Mouse (Mus musculus) G1E-ER4 (cell line): ENCODE results near the gene Ndufa8. TPM values are rescaled to one million over a fixed set of nuclear protein-coding genes. Genes with fewer than 3 reads are reported as not detected.

ENCODE experiments used
- GATA1 ChIP-seq: IDR thresholded peaks from one replicate; pipeline ENCODE4 v1.8.0; 2012; ENCODE audit warnings: low read length, inconsistent platforms
- polyA plus RNA-seq: library from polyadenylated mRNA; stranded (reverse); fragments of >175 nt; gene quantifications from 2 replicates; pipeline ENCODE4 v1.2.3, GENCODE M21; 2012

Gene Ndufa8
- polyA plus RNA-seq = 71.8 and 79.4 TPM in 2 replicates

DNA sequence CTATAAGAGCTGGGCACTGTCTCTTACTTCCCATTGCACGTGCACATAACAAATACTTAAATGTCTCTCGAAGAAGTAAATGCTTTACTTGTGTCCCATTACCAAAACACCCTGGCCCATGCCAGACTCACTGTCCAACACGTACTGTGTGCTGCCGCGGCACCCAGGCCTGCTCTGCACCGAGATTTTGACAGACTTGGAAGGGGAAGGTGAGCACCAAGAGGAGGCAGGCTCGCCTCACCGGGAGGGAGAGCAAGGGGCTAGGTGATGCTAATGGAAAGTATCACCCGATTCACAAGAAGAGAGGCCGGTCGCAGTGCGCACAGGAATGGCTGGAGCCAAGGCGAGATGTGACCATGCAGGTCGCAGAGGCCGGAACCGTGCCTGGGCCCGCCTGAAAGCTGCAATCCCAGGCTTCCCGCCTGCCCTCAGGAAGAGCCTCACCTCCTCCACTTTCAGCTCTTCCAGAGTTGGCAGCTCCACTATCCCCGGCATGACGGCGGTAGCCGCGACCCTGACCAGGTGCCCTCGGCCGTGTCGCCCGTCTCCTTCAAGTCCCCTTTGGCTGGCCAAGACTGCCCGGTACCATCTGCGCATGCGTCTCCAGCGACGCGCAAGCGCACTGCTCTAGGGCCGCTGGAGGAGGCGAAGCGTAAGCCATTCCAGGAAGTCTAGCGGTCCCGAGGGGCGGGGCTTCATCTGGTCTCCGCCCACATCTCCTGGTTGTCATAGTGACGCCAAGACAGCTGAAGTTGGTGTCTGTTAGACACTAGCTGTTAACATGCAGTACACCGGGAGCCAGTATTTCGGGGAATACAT lies at the start of gene Ndufa8, which contains the start of gene Morn5:
Ndufa8 (minus strand) TSS at position 659 of the 819 bp plus-strand sequence.
Morn5 (plus strand) TSS at position 711 of the 819 bp plus-strand sequence.
- TF ChIP-seq GATA1 = no peak

GRCm38 (mm10) chr2:36098021-36098420 lies 48.8 kb upstream of the Ndufa8 start:
- no peak for TF ChIP-seq GATA1

- TF ChIP-seq GATA1 = no peak
Observed at GRCm38 (mm10) chr2:36097129-36097815, 48.1 kb upstream of the Ndufa8 start.

DNA sequence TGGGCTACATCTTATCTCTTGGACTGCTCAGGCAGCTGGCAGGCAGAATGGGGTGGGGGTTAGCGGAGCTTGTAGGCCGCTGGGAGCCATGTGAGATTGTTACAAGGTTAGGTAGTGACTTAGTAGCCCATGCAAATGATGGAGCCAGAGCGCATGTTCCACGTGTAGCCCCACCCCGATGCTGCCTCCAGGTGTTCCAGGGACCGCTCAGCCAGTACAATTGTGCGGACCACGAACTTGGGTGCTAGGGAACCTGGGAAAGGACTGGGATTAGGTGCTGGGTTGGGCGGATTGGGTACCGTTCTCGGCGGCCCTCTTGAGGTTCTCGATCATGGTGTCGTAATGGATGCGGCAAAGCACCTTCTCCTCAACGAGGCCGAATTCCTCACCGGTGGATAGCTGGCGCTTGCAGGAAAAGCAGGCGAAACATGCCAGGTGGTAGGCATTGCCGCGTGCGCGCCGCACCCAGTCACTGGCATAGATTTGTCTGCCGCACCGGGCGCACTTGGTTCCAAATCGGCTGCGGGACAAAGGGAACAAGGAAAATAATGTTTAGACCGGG lies 44.8 kb upstream of the Ndufa8 start:
- no peak for TF ChIP-seq GATA1

DNA sequence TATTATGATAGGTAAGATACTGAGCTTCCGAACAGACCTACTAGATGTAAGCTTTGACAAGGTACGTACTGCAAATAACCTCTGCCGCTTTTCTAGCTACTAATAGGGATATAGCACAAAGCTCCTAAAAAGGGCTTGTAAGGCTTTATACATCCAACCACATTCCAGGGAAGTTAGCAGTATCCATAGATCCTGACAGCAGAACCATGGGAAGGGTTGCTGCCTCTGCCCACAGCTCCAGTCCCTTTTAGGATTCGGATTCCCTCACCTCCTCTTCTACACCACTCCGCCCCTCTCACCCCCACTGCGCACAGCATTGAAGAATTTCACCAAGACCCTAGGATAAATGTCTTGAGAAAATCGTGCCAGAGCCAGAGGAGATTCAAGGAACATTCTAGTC lies 44.1 kb upstream of the Ndufa8 start:
- no peak for TF ChIP-seq GATA1

DNA sequence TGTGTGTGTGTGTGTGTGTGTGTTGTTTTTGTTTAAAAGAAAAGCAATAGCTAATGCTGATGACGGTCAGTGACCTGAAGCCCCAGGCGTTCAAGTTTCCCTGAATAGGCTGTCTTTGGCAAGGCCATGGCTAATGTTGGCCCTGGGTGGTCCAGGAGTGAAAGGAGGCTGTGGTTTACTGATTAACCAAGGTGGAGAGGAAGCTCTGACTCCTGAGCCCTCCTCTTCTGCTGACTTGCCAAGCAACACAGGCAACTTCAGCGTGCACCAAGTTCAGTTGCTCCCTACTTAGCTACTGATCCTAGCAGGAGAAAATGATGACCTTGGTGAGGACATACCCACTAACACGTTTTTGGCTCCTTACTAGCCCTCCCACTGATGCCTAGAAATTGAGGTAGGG lies 43.5 kb upstream of the Ndufa8 start:
- TF ChIP-seq GATA1 = no peak

- TF ChIP-seq GATA1 = no peak
Observed at GRCm38 (mm10) chr2:36090853-36091741, 41.9 kb upstream of the Ndufa8 start.

- TF ChIP-seq GATA1 = no peak
Observed at GRCm38 (mm10) chr2:36089190-36089589, 40.0 kb upstream of the Ndufa8 start.

DNA sequence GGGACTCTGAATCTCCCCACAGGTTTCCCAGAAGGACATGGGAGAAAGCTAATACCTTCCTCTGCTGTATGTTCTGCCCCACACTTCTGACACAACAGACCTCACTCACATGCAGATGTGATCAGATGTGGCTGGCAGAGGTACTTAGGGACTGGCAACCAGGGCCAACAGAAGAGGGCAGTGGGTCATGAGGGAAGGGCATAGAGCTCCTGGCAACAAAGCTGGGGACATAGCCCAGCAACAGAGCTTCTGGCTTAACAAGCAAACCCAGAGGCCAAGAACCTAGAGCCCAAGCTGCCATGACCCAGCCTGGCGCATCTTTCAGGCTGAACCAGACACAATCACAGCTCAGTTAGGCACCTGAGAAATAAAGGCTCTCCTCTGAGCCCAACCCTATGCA lies 35.8 kb upstream of the Ndufa8 start:
- no peak for TF ChIP-seq GATA1

DNA sequence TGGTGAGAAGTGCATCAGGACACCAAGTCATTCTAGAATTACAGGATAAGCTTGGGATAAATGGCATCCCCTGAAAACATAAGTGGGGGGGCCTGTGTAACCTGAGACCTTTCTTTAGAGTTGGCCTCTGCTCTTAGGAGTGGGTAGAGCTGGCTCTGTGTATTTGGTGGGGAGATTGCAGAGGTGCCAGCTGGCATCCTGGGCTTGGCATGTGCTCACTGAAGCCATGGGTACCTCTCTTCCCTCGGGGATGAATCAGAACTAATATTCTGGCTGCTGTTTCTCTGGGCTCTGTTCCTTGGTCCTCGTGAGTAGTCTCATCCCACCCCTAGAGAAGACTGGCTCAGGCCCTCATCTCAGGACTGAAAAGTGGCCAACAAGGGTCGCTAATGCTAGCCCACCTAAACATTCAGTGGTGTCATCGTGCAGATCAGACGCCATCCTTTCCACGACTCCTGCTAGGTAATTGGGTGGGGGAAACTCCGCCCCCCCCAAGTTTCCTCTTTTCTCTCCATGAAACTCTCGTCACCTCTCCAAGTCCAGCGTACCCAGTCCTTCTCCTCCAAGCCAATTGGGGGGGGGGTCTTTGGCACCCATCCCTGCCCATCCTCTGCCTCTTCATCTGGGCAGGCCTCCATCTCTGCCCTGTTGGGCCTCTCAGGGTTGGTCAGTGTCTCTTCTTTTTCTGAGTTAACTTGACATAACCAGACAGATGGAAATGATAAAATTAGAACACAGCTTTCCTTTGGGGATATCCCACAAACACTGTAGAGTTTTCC lies 33.8 kb upstream of the Ndufa8 start:
- TF ChIP-seq GATA1 = no peak

DNA sequence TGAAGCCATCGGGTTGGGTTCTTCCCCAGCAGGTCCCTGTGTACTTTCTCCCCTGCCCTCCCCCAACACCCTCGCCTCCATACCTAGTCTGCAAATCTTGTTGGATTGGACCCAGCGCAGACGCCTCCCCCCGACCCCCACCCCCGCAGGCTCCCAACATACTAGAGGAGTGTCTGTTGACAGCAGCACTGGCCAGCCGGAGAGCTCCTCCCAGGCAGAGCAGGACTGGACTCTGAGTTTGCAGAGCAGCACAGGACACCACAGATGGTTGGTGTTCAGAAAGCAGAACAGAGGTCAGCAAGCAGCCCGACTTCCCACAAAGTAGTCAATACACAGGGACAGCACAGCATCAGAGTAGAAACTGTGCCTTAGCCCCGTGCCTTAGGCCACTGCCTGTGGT lies 32.2 kb upstream of the Ndufa8 start:
- no peak for TF ChIP-seq GATA1

DNA sequence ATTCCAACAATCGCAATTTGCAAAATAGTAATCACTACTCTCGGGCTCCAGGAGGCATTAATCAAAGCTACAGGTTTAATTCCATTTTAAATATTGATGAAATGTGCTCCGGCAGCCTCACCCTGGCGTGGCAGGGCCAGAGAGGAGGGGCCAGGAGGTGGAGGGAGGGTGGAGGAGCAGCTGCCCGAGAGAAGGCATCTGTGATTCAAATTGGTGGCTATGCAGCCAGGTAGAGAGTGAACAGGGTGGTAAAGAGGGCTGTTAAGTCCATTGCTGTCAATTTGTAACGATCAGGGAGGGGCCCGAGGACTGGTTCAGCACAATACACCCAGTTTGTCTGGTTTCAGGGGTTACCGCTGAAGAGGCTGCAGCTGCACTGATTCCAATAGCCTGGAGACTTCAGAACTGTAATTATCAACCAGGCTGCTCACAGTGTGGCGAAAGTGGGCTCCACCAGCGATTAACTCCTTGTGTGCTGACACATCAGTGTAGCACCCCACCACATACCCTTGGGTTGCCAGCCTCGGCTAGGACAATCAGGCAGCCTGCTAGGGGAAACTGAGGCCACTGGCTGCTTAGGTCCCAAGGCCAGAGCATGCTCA lies 28.1 kb upstream of the Ndufa8 start:
- TF ChIP-seq GATA1 = no peak

GRCm38 (mm10) chr2:36075210-36075609 lies 26.0 kb upstream of the Ndufa8 start:
- TF ChIP-seq GATA1 = no peak

DNA sequence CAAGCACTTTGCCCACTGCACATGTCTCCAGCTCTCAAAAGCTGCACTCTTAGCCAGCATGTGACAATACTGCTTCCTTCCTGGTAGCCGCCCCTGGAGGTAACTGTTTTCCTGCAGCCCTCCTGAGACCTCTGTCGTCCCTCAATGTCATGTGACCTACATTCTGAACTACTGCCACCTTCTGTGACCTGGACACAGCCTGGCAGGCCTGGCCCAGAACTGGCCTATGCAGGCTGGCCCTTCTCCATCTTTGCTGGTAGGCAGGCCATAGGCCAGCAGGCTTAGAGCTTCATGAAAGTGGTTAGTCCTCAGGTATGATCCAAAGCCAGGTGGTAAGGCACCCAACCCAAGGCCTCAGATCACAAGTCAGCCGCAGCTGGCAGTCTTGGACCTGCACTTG lies 24.6 kb upstream of the Ndufa8 start:
- no peak for TF ChIP-seq GATA1
